Mouse (Mus musculus) ovary, postnatal 36 days (tissue): ENCODE results near the gene Gm21981.

Experiments
- DNase-seq: peaks from one replicate; pipeline ENCODE4 v3.0.0; 2022; ENCODE audit warnings: low spot score, mixed read lengths

The Gm21981 gene

DNA sequence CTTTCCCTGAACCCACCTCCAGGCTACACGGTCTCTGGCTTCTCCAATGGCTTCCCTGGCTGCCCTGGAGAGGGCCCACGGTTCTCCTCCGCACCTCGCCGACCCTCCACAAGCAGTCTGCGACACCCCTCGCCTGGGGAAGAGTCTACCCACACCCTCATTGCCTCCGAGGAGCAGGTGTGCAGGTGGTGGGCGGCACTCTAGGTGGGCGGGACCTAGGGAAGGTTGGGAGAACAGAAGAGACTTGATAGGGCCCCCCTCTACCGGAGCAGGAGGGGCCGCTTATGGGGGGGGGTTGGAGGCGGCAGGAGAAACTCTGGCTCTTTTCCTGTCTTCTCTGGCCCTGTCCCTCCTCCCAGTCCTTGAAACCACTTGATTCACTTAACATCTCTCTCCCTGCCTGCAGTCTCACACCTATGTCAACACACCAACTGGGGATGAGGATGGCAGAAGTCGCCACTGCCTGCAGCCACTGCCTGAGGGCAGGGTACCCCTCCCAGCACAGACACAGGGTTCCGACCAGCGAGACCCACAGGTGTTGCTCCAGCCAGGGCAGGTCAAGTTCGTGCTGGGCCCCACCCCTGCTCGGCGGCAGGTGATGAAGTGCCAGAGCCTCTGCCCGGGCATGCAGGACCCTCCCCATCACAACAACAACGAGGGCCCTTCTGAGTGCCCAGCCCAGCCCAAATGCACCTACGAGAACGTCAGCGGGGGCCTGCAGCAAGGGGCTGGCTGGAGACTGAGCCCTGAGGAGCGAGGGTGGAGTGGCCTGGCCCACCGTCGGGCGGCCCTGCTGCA lies 8.5 kb upstream of the Gm21981 start:
- DNase-seq: no peak

DNA sequence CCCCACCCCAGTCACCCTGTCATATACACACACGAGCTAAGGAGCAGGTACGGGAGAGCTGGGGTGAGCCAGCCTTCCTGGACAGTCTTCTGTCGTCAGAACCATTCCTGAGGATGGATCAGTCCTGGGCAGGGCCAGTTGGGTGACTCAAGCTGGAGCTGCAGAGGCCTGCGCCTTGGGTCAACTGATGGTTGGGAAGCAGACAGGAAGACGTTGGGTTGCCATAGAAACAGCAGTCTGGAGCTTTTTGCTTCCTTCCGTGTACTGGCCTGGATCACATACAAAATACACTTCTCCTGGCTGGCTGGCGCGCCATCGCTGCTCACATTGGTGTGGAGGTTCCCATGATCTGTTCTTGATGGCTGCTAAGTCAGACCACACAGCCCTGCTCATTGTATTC lies 7.5 kb upstream of the Gm21981 start:
- DNase-seq: no peak

DNA sequence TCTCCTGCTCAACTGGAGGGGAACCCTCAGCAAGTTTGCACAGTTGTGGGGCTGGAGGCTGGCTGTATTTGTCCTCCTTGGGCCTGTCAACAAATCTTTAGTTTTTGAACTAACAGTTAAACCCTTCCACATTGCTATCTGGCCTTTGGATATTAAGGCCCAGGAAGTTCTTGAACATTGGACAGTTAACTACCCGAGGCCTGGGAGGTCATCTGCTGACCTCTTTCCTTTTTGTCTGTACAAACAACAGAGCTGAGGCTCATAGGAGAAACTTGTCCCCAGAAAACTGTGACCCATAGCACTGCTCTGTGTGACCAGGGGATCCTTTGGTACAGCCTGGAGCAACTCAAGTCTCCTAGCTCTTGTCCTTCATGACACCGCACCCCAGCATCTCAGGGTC lies 4.8 kb upstream of the Gm21981 start:
- DNase-seq: no peak

DNA sequence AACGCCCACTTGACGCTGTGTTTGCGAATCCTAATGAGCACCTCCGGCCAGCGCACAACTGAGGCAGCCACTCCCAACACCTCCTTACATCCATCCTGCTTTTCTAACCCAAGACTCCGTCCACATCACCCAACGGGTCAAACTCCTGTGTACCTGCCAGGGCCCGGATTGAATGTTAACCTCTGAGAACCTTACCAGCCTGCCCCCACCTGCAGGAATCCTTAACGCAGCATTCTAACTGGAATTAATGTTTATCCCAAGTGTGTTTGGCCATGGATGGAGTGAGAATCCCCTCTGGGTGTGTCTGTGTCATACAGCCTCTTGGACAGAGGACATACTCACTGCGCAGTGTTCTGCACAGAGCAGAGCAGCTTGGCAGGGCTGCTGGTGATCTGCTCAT lies 3.9 kb upstream of the Gm21981 start:
- no peak for DNase-seq

DNA sequence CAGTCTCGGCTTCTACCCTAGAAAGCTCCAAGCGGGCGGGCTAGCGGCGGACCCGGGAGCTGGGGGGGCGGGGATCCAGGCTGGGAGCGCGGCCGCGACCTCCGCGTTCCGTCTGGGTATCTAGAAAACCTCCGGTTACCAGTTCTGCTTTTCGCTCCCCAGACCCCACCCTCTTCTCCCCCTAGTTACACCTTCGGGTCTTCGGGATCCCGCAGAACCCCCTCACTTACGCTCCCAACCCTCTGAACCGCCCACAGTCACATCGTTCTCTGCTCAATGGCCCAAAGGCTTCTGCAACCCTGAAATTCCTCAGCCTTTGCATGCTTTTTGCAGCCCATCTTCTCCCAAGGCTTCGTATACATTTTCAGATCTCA lies 1.1 kb upstream of the Gm21981 start:
- no peak for DNase-seq

DNA sequence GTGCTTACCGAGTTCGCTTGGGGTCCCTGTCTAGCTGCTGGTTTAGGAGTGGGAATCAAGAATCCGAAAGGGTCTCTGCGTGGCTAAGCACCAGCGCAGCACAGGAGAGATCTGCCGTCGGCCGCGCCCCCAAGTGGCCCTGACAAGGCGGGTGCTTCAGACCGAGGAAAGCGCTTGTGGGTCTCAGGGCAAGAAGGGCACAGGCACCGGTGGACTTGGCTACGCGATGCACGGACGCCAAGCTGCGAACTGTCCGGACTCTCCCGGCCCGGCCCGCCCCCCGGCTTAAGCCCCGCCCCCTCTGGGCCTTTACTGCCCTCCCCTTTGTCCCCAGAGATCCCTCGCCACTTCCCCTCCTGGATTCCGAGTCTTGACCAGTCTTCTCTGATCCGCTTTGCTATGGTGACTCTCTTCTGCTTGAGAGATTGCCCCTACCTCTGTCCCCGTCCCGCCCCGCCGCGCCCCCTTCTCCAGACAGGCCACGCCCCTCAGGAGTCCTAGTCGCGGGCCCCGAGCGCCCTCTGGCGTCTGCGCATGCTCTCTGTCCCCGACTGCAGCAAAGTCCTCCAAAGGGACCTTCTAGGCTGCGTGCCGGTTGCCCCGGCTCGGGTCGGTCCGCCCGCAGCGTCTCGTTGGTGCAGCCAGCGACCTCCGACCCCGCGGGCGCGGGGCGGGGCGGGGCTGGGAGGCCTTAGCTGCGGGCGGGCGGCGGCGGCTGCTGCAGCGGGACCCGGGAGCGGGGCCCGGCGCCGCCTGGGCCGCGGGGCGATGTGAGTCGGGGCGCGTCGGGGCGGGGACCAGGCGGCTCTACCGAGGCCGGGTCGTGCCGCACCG lies 465 bp upstream of the Gm21981 start, which contains the start of gene Prickle4:
Prickle4 (minus strand) TSS at position 234 of the 834 bp plus-strand sequence.
- peak; percentile 99 for DNase-seq

DNA sequence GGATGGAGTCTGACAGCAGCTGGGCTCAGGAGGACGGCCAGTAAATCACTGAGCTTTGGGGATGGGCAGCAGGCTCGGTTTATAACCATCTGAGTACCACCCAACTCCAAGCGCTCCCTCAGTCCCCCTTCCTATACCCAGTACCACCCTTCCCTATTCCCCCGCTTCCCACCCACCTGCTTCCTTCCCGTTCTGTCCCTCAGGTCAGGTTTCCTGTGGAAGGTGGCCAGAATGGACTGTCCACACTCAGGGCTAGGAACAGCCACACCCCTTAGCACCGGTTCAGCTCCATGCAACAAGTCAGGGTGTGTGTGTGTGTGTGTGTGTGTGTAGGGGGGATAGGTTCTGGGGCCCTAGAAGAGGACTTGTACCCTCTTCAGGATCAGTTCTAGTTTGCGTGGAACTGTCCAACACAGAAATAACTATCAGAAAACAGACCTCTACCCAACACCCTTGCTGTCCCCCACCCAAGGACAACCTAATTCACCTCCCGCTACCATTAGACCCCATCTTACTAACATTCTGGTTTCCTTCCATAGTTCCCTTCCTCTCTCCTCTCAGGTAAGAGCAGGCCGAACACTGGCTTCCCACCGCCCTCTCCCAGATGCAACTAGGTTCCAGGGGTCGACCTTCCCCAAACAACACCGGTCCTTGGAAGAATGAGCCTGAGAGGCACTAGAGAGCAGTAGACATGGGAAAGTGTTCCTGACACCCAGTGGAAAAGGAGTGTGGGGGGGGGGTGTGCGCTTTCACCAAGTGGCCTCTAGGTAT lies 399 bp downstream of the Gm21981 start:
- no peak for DNase-seq

DNA sequence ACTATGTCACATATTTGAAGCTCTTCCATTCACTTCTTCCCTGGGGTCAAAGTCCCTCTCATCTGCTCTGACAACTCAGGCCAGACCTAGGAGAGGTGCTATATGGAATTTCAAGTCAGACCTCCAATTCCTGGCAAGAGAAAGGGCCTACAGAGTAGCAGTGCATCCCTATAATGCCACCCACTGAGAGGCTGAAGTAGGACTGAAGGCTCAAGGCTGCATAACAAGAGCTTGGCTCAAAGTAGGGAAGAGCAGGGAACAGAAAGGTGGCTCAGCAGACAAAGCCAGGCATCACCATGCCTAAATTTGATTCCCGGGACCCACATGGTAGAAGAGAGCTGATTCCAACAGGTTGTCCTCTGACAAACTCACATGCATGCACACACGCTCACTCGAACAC lies 2.6 kb downstream of the Gm21981 start:
- no peak for DNase-seq

DNA sequence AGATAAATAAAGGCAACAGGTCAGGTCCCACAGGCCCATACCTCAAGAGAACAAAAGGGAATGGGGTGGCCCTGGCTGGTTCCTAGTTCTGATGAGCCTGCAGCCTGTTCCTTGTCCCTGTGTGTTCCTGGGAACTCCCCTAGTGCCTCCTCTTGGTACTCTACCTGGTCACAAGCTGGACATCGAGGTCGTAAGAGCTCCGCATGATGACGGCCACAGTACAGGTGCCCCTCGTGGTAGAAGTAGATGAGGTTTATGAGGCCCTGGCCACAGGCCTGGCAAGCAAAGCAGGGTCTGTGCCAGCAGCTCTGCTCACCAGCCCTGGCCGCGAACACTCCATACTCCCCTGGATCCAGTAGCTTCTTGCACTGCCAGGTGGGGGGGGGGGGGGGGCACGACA lies 4.4 kb downstream of the Gm21981 start:
- no peak for DNase-seq

DNA sequence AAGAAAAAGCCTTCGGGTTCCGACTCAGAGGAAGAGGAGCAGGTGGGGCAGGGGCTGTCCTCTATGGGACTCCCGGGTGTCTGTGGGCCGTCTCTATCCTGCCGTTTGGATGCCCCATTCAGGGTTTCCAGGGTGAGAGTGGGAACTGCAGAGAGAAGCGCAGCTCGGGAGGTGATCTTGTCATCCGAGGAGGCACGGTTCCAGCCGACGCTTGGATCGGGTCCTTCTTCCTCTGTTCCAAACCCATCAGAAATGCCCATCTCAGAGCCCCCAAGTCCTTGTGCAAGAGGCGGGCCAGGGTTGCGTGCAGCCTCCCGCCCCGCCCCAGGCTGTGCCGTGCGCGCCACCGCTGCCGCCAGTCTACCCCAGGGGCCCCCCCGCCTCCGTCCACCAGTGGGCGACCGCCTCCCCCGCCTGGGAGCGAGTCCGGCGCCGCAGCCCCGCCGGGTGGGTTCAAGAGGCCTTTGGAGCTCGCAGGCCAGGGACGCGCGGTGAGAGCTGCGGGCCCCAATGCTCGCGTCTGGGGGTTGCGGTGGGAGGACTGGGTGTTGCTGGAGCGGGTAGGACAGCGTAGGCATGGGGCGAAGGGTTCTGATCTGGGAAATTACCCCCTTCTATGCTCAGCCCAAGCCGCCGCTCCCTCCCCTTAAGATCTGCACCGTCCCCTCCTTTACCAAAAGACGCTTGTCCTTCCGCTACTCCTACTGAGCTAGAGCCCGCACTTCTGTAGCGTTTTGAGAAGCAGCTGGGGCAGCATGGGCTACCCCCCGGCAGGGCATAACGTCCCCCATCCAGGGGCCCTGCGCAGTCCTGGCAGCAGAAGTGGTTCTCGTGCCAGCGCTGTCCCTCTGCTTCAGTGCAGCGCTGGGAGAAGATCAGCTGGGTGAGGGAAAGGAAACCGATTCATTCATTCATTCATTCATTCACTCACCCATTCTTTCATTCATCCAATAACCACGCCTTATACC lies 5.4 kb downstream of the Gm21981 start, which contains the start of gene Frs3:
Frs3 (plus strand) TSS at position 423 of the 968 bp plus-strand sequence.
- peak; percentile 75 for DNase-seq

DNA sequence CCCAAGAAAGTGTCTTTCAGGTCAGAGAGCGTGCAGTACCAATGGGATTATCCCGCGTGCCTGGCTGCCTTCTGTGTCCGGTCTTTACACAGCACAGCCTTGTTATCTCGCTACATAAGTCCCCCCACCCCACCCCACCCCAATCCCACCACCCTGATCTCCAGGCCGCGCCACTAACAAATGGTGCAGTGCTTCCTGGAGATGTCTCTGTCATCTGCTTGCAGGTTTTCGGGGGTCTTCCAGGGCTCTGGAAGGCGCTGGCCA lies 6.0 kb downstream of the Gm21981 start, which contains the start of gene Tomm6:
Tomm6 (minus strand) TSS at position 43 of the 264 bp plus-strand sequence.
- DNase-seq: no peak

DNA sequence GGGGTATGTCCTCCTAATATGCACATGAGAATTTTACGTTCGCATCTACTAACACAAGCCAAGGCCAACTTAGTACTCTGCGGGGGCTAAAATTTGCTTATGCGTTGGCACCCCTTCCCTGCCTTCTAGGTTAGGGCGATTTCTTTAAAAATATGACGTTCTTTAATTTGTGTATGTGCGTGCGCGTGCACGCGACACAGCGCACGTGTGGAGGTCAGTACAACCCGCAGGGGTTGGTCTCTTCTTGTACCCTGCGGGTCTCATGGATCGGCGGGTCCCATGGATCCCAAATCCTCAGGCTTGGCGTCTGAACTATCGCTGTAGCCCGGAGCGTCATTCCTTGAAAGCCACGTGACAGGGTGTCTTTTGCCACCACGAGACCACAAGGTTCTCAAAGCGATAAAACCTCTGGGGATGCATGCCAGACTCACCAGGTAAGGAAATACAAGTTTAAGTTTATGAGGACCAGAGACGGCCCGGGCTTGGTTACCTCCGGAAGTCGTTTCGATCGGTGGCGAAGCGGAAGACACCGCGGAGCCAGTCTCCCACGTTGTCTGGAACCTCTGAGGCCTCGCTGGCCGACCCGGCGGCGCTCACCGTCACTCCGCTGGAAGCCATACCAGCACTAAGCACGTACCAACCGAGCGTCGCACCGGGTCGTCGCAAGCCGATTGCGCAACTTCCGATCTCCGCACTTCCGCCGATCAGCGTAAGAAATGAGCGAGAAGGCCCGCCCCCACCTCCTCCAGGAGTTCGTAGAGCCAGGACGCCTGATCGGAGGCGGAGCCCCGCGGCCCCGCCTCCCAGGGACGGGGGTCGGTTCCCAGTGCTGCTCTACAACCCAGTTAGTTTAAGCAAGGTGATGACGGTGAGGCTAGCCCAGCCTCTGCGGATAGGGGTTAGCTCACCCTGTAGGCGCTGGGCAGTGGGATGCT lies 6.6 kb downstream of the Gm21981 start:
- peak; percentile 93 for DNase-seq

DNA sequence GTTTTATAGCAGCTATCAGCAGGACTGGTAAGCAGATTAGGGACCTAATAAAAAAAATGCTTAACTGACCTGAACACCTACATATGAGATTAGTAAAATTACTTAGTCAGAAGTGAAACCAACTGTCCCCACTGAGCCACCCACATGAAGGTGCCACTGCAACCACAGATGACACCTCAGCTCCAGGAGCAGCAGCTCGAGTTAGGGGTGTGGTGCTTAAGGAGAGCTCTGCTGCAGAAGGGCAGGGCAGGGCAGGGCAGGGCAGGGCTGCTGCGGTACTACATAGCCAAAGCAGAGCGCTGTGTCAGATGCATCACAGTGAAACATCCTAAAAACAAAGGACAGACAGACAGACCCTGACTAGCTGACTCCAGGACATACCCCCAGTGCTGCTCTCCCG lies 11.4 kb downstream of the Gm21981 start:
- no peak for DNase-seq

DNA sequence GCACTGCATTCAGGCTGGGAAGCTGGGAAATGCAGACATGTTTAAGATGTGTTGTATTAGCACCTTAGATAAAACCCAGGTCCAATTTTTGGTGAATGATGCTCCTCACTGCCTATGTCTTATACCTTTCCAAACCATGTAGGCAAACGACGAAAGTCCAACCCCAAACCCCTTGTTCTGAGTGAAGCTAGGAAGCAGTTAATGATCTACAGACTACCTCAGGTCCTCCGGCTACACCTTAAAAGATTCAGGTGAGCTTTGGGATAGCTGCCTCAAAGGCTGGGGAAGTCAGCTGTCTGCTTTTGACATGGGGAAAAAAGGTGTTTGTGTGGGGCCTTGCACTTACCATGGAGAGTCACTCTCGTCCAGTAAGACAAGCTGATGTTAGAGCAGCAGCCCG lies 15.6 kb downstream of the Gm21981 start:
- no peak for DNase-seq

DNA sequence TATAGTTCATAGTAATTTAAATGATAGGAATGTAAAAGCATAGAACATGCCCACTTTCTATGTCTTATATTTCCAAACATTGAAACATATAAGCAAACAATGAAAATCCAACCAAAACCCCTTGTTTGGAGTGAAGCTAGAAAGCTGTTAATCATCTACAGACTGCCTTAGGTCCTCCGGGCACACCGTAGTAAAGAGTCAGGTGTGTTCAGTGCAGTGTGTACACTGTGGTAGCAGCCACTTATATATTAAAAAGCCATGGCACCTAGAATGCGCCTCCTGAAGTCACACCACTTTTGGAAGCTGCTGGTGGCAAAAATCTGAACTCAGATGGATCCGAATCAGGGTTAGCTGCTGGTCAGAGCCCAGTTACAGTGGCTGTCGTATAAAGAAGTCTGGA lies 16.0 kb downstream of the Gm21981 start:
- no peak for DNase-seq

DNA sequence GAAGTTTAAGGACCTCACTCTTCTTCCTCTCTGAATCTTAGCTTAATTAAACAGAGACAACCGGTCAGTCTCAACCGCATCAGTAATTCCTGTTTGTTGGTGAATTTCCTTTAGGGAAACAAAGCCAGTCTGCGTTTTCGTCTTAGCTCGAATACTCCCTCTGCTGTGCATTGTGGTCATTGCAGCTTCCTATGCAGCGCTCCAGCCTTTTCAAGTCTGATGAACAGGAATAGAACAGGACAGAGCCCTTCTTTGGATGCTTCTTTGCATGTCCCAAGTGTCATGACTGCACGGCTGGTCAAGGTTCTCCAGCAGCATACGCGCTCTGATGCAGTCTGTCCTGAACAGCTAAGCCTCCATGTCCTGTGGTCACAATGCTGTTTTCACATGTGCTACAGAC lies 17.7 kb downstream of the Gm21981 start:
- peak; percentile 62 for DNase-seq

DNA sequence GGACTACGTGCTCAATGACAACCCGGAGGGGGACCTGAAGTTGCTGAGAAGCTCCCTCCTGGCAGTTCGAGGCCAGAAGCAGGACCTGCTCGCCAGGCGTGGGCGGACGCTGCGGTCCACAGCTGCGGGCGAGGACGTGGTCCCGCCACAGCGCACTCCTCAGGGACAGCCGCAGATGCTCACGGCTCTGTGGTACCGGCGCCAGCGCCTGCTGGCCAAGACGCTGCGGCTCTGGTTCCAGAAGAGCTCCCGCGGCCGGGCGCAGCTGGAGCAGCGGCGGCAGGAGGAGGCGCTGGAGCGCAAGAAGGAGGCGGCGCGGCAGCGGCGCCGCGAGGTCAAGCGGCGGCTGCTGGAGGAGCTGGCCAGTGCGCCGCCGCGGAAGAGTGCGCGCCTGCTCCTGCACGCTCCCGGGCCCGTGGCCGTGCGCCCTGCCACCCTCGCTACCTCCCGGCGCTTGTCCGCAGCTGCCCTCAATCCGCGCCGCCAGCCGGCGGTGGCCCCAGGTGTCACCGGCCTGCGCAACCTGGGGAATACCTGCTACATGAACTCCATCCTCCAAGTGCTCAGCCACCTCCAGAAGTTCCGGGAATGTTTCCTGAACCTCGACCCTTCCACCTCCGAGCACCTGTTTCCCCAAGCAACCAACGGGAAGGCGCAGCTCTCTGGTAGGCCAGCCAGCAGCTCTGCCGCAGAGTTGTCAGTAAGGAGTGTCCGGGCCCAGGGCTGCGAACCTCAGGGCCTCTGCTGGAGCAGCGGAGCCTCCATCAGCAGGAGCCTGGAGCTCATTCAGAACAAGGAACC lies 21.7 kb downstream of the Gm21981 start:
- DNase-seq: peak; percentile 79

DNA sequence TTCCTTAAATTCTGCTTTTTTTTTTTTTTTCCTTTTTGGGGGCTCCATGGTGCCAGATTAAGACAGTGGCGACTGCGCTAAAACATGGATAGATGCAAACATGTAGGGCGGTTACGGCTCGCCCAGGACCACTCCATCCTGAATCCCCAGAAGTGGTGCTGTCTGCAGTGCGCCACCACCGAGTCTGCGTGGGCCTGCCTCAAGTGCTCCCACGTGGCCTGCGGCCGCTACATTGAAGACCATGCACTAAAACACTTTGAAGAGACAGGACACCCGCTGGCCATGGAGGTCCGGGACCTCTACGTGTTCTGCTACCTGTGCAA lies 22.3 kb downstream of the Gm21981 start:
- DNase-seq: no peak

DNA sequence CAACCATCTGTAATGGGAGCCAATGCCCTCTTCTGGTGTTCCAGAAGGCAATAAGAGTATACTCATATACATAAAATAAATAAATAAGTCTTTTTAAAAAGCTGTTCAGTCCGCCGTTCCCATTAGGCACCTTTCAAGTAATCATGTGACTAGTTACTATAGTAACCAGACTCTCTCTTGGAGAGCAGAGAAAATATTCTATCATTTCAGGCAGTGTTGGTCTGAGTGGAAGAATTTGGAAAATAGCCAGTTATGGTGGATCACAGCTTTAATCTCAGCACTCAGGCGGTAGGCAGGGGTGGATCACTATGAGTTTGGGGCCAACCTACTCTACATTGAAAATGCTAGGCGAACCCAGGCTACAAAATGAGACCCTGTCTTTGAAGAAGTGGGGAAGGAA lies 25.1 kb downstream of the Gm21981 start:
- DNase-seq: no peak

DNA sequence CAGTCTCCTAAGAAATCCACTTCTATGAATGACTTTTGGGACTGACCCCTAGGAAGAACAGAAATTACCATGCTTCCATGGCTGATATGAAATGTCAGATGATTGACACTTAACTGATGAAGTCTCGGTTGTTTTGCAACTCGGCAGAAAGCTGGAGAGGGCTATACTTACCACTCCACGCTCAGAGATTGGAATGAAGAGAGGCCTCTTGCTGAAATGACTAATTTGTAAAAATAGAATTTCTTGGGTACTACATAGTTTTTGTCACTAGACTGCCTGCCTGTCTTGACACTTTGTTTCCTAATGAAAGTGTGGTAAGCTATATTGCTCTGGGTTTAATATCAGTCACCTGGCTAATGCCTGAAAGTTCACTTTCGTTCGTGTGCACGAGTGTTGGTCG lies 29.8 kb downstream of the Gm21981 start:
- DNase-seq: no peak
